19 mouse cellular contexts compared by ENCODE assay signal in genomic region chr11:109366802-109367579, GRCm38 (mm10). TPM values are rescaled to one million over a fixed set of nuclear protein-coding genes. Genes with fewer than 3 reads are reported as not detected.
A peak's percentile ranks its signal among the peaks of the same experiment; 100 is the strongest.
DNase-seq lines count a peak whose midpoint lies in the region; ATAC-seq and TF ChIP-seq lines count a peak whose summit lies in the region.
"Had no signal": no experiment of that assay in that cellular context is flagged by ENCODE, and none has a peak within 500 bp of the region (broad histone marks: within the 10 kb centered on the region; RNA-seq: fewer than 3 reads in every experiment).

No protein-coding gene starts in this region.

- H3K27me3 ChIP-seq in heart, embryonic 10.5 days (ENCODE audit: insufficient read depth, poor library complexity, severe bottlenecking): no peaks in the 10 kb centered on the region
- H3K27me3 ChIP-seq in kidney, embryonic 15.5 days: no peaks in the 10 kb centered on the region
- H3K27me3 ChIP-seq in intestine, postnatal 0 days (replicated peaks; ENCODE audit: control insufficient read depth, insufficient read depth, low read length): no peaks in the 10 kb centered on the region
- H3K27me3 ChIP-seq: embryonic facial prominence, embryonic 12.5 days; heart, embryonic 13.5 days; limb, embryonic 15.5 days; midbrain, embryonic 12.5 days; Patski; stomach, embryonic 15.5 days had no signal

- no peak for TF ChIP-seq CTCF in intestine, postnatal 0 days (IDR thresholded peaks at IDR 0.05; ENCODE audit: low read depth)

- H3K4me2 ChIP-seq in kidney, embryonic 15.5 days: no peak overlapping the region
- peak overlapping the region; percentile 47 for H3K4me2 ChIP-seq in intestine, postnatal 0 days (replicated peaks; ENCODE audit: low read depth)
- H3K4me2 ChIP-seq: embryonic facial prominence, embryonic 12.5 days; heart, embryonic 13.5 days; limb, embryonic 15.5 days; midbrain, embryonic 12.5 days; stomach, embryonic 15.5 days had no signal

- no peak overlapping the region for H3K9ac ChIP-seq in kidney, embryonic 15.5 days
- H3K9ac ChIP-seq in intestine, postnatal 0 days (ENCODE audit: low read depth, low read length): 0 out of 2 replicates have a peak overlapping the region, but pooled peaks have one; percentile 17
- H3K9ac ChIP-seq: embryonic facial prominence, embryonic 12.5 days; heart, embryonic 13.5 days; limb, embryonic 15.5 days; midbrain, embryonic 12.5 days; stomach, embryonic 15.5 days had no signal

- H3K9me3 ChIP-seq in heart, embryonic 10.5 days: no peaks in the 10 kb centered on the region
- no peaks in the 10 kb centered on the region for H3K9me3 ChIP-seq in kidney, embryonic 15.5 days (replicated peaks)
- H3K9me3 ChIP-seq in intestine, postnatal 0 days (ENCODE audit: control insufficient read depth): no peaks in the 10 kb centered on the region
- H3K9me3 ChIP-seq: embryonic facial prominence, embryonic 12.5 days; forebrain, embryonic 10.5 days; heart, embryonic 13.5 days; limb, embryonic 15.5 days; midbrain, embryonic 12.5 days; stomach, embryonic 15.5 days had no signal

- DNase-seq in heart, embryonic 10.5 days (ENCODE audit: low spot score): no peak
- DNase-seq in heart, adult 8-10 months (ENCODE audit: low spot score): no peak
- DNase-seq in kidney, postnatal 36 days: peak; percentile 52 to 57
- DNase-seq in left cerebral cortex, adult 9 months (ENCODE audit: low spot score in 2 of 2): no peak
- no peak for DNase-seq in Muller cell, postnatal 12 days (ENCODE audit: inconsistent ontology term)
- DNase-seq: cerebellum, postnatal 10 days; kidney, postnatal 14 days had no signal

- WGBS in heart, embryonic 10.5 days: 80% methylated on average over 15 of the region's 15 CpGs
- 74% methylated on average over 15 of the region's 15 CpGs for WGBS in kidney, embryonic 15.5 days
- 45% methylated on average over 15 of the region's 15 CpGs for WGBS in intestine, postnatal 0 days

- peaks cover 71% of the 10 kb centered on the region for H3K4me1 ChIP-seq in heart, embryonic 10.5 days
- H3K4me1 ChIP-seq in kidney, embryonic 15.5 days: peaks cover 44% of the 10 kb centered on the region
- H3K4me1 ChIP-seq in brown adipose tissue, adult 24 weeks (ENCODE audit: control insufficient read depth, insufficient read depth, insufficient read length, low read length): peaks cover 52% of the 10 kb centered on the region
- H3K4me1 ChIP-seq in intestine, postnatal 0 days (replicated peaks; ENCODE audit: control insufficient read depth, insufficient read depth, low read length): peaks cover 33% of the 10 kb centered on the region

- H3K27ac ChIP-seq in heart, embryonic 10.5 days: 0 out of 2 replicates have a peak overlapping the region, but pooled peaks have one; percentile 22
- no peak overlapping the region; the same call in 1 of the 2 replicates for H3K27ac ChIP-seq in kidney, embryonic 15.5 days
- H3K27ac ChIP-seq in brown adipose tissue, adult 24 weeks (replicated peaks; ENCODE audit: low read depth, low read length): peak overlapping the region; percentile 49
- H3K27ac ChIP-seq in intestine, postnatal 0 days (ENCODE audit: low read depth, low read length): peak overlapping the region; percentile 79
- H3K27ac ChIP-seq: embryonic facial prominence, embryonic 12.5 days; forebrain, embryonic 10.5 days; heart, embryonic 13.5 days; limb, embryonic 15.5 days; midbrain, embryonic 12.5 days; stomach, embryonic 15.5 days had no signal

- H3K4me3 ChIP-seq in heart, embryonic 10.5 days: no peak overlapping the region
- no peak overlapping the region for H3K4me3 ChIP-seq in kidney, embryonic 15.5 days (replicated peaks)
- no peak overlapping the region; the same call in 1 of the 2 replicates for H3K4me3 ChIP-seq in brown adipose tissue, adult 24 weeks (ENCODE audit: insufficient read depth, low read depth, low read length)
- H3K4me3 ChIP-seq in intestine, postnatal 0 days (ENCODE audit: low read depth, low read length): 0 out of 2 replicates have a peak overlapping the region, but pooled peaks have one; percentile 7
- H3K4me3 ChIP-seq: embryonic facial prominence, embryonic 12.5 days; forebrain, embryonic 10.5 days; heart, embryonic 13.5 days; limb, embryonic 15.5 days; midbrain, embryonic 12.5 days; stomach, embryonic 15.5 days had no signal

- peaks cover 35% of the 10 kb centered on the region for H3K36me3 ChIP-seq in heart, embryonic 10.5 days
- peaks cover 31% of the 10 kb centered on the region for H3K36me3 ChIP-seq in kidney, embryonic 15.5 days
- H3K36me3 ChIP-seq in intestine, postnatal 0 days (ENCODE audit: control insufficient read depth, insufficient read depth): peaks cover 19% of the 10 kb centered on the region; the same call in 1 of the 2 replicates

- ATAC-seq in kidney, embryonic 15.5 days (replicated peaks; ENCODE audit: low FRiP score): no peak
- ATAC-seq in intestine, postnatal 0 days: no peak
- ATAC-seq: Patski had no signal

RNA-seq across cellular contexts. Expression of gene Gna13, which starts 4.4 kb away (rescaled TPM):
- polyA plus RNA-seq in heart, embryonic 10.5 days (2016; fragmentation: Nextera tagmentation; extraction: Ambion mirVana): 20.5 and 23.4 TPM in 2 replicates
- 10 to 100 TPM; 25.4 to 29.3 (median 27.4) TPM for total RNA-seq in heart, adult 8-10 months (2022)
- 20.8 and 21.5 TPM in 2 replicates for polyA plus RNA-seq in kidney, embryonic 15.5 days (2015; fragmentation: Nextera tagmentation; extraction: Ambion mirVana)
- polyA plus RNA-seq in brown adipose tissue, adult 24 weeks (2012; ENCODE audit: insufficient read depth, insufficient read length, missing spikeins): 41.6 and 43.8 TPM in 2 replicates
- polyA plus RNA-seq in intestine, postnatal 0 days (2015; fragmentation: Nextera tagmentation; extraction: Ambion mirVana): 81.7 and 86.9 TPM in 2 replicates

RNA-seq across cellular contexts. Expression of gene 9930022D16Rik, which starts 46.7 kb away (rescaled TPM):
- not detected in 2 replicates for polyA plus RNA-seq in heart, embryonic 10.5 days (2016; fragmentation: Nextera tagmentation; extraction: Ambion mirVana)
- not detected for total RNA-seq in heart, adult 8-10 months (2022)
- polyA plus RNA-seq in kidney, embryonic 15.5 days (2015; fragmentation: Nextera tagmentation; extraction: Ambion mirVana): not detected in 2 replicates
- not detected in 2 replicates for polyA plus RNA-seq in brown adipose tissue, adult 24 weeks (2012; ENCODE audit: insufficient read depth, insufficient read length, missing spikeins)
- 0.08 TPM in 1 of 2 replicates, not detected in the other for polyA plus RNA-seq in intestine, postnatal 0 days (2015; fragmentation: Nextera tagmentation; extraction: Ambion mirVana)
- total RNA-seq: left cerebral cortex, adult 18-20 months had no signal
- polyA plus RNA-seq: embryonic facial prominence, embryonic 12.5 days; forebrain, embryonic 10.5 days; heart, embryonic 13.5 days; limb, embryonic 15.5 days; midbrain, embryonic 12.5 days; Patski; stomach, embryonic 15.5 days; urinary bladder, adult 2 months had no signal

RNA-seq across cellular contexts. Expression of gene Amz2, which starts 58.8 kb away (rescaled TPM):
- 35.4 and 37.1 TPM in 2 replicates for polyA plus RNA-seq in heart, embryonic 10.5 days (2016; fragmentation: Nextera tagmentation; extraction: Ambion mirVana)
- 10 to 100 TPM; 45.2 to 56.6 (median 54.4) TPM for total RNA-seq in heart, adult 8-10 months (2022)
- polyA plus RNA-seq in kidney, embryonic 15.5 days (2015; fragmentation: Nextera tagmentation; extraction: Ambion mirVana): 37.1 and 44.6 TPM in 2 replicates
- polyA plus RNA-seq in brown adipose tissue, adult 24 weeks (2012; ENCODE audit: insufficient read depth, insufficient read length, missing spikeins): 37.3 and 51.5 TPM in 2 replicates
- polyA plus RNA-seq in intestine, postnatal 0 days (2015; fragmentation: Nextera tagmentation; extraction: Ambion mirVana): 22.7 and 23.8 TPM in 2 replicates

Comparison
In these comparisons a context has a peak if more than half of its experiments do, and no peak if none do; other contexts are left out.
1. DNase-seq: peak in kidney, postnatal 36 days (2 of 2); none in heart, embryonic 10.5 days (single experiment), heart, adult 8-10 months (single experiment), left cerebral cortex, adult 9 months (0 of 2) and Muller cell, postnatal 12 days (single experiment).